Mouse (Mus musculus) erythroblast, embryonic 14.5 days (primary cell): Measurements from ENCODE around the gene Rwdd4a. TPM values are rescaled to one million over a fixed set of nuclear protein-coding genes. Genes with fewer than 3 reads are reported as not detected.
A peak's percentile ranks its signal among the peaks of the same experiment; 100 is the strongest.

Experiments used
- H3K27me3 ChIP-seq: 2 replicates; pipeline ENCODE4 v1.6.1; 2012; ENCODE audit warnings: inconsistent platforms; ENCODE audit not compliant: control insufficient read depth
- H3K36me3 ChIP-seq: 2 replicates; pipeline ENCODE4 v1.6.1; 2012; ENCODE audit warnings: mild to moderate bottlenecking, inconsistent platforms; ENCODE audit not compliant: control insufficient read depth
- H3K4me1 ChIP-seq: 2 replicates; pipeline ENCODE4 v1.6.1; 2012; ENCODE audit warnings: inconsistent platforms; ENCODE audit not compliant: control insufficient read depth
- H3K4me3 ChIP-seq: replicated peaks from 2 replicates; pipeline ENCODE3; 2012; ENCODE audit warnings: moderate library complexity, mild to moderate bottlenecking, inconsistent platforms
- H3K9me3 ChIP-seq: 2 replicates; pipeline ENCODE4 v1.6.1; 2012; ENCODE audit warnings: low read length, inconsistent platforms, mixed read lengths; ENCODE audit not compliant: control insufficient read depth
- GATA1 ChIP-seq: IDR thresholded peaks from 2 replicates; pipeline ENCODE4 v1.6.1; 2012; ENCODE audit warnings: low read length, inconsistent platforms, mixed read lengths
- TAL1 ChIP-seq: IDR thresholded peaks from 3 replicates; pipeline ENCODE4 v1.6.1; 2012; ENCODE audit warnings: low read length, inconsistent platforms, mixed read lengths
- polyA plus RNA-seq: library from polyadenylated mRNA; stranded (reverse); fragments of >175 nt; gene quantifications from 2 replicates; pipeline ENCODE4 v1.2.3, GENCODE M21; 2012

Rwdd4a gene
- polyA plus RNA-seq: 0.88 and 1.1 TPM in 2 replicates

DNA sequence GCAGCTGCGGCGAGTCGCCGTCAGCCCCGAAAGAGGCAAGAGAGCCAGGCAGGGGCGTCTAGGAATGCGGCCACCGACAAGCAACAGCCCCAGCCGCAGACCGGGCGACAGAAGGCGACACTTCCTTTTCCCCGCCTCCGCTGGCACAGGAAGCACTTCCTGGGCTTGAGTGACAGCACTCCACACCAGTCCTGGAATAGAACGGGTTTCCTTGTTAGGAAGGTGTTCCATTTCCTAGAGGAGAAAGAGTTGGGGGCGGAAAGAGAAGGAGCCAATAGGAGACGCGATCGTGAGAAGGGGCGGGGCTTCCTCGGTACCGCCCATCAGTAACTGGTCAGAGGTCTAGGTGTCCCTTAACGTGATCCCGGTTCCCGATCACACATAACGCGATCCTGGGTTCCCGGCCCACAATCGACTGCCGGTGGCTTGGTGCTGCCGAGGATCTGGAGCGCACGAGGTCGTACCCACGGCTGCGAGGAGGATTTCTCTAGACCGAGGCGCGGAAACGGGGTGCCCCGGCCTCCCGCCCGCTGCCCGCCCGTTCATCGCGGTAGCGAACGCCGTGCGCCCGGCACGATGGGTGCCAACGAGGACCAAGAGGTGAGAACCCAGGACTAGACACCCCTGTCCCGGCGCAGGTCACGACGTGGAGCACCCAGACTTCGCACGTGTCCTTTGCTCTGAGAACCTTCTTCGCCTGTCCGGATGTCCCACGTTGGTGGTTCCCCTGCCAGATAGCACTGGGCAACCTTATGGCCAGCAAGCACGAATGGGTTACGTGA is at the start of gene Rwdd4a, which contains the start of gene Trappc11:
Rwdd4a (plus strand) TSS at position 321 of the 782 bp plus-strand sequence.
Trappc11 (minus strand) TSS at position 127 of the 782 bp plus-strand sequence.
- Histone ChIP-seq H3K4me1 (peaks cover 34% of the 10 kb centered on the region), H3K36me3 (peaks cover 29% of the 10 kb centered on the region), H3K9me3 (no peaks in the 10 kb centered on the region), H3K4me3 (peak within 1 kb of the TSS; percentile 88), H3K27me3 (no peaks in the 10 kb centered on the region)
- TF ChIP-seq GATA1: no peak
- no peak for TF ChIP-seq TAL1

GRCm38 (mm10) chr8:47487231-47487630 is 46.2 kb upstream of the Rwdd4a start:
- Histone ChIP-seq H3K9me3 (peaks cover 9% of the 10 kb centered on the region), H3K4me3 (no peak overlapping the region), H3K36me3 (peaks cover 33% of the 10 kb centered on the region), H3K4me1 (no peaks in the 10 kb centered on the region), H3K27me3 (no peaks in the 10 kb centered on the region)
- TF ChIP-seq TAL1: no peak
- no peak for TF ChIP-seq GATA1

- Histone ChIP-seq H3K9me3 (no peaks in the 10 kb centered on the region), H3K36me3 (peaks cover 74% of the 10 kb centered on the region), H3K4me3 (no peak overlapping the region), H3K4me1 (no peaks in the 10 kb centered on the region), H3K27me3 (no peaks in the 10 kb centered on the region)
- no peak for TF ChIP-seq TAL1
- TF ChIP-seq GATA1: no peak
Observed at GRCm38 (mm10) chr8:47493106-47493505, 40.4 kb upstream of the Rwdd4a start.

DNA sequence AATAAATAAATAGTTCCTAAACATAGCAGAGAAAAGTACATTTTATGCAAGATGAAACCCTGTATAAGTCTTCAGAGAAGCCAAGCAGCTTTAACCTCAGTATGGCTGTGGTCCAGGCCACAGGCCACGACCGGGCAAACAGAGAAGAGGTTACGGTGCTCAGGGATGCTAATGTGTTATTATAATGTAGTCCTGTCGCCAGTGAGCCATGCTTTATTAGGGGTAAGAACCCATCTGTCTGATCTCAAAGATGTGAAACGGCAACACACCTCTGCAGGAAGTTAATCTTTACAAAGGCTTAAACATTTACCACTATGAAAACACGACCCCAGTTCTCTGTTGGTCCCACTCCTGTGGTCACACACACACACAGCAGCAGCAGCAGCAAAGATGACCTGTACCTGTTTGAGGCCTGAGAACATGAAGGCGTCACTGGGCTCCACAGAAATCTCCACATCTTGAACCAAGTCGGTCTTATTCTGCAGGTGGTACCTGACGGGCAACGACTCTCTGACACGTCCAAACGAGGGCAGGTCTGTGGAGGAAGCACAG is 38.8 kb upstream of the Rwdd4a start:
- Histone ChIP-seq H3K9me3 (no peaks in the 10 kb centered on the region), H3K27me3 (no peaks in the 10 kb centered on the region), H3K36me3 (peaks cover 82% of the 10 kb centered on the region), H3K4me1 (no peaks in the 10 kb centered on the region), H3K4me3 (no peak overlapping the region)
- TF ChIP-seq GATA1 (no peak), TAL1 (no peak)

- Histone ChIP-seq H3K27me3 (no peaks in the 10 kb centered on the region), H3K9me3 (no peaks in the 10 kb centered on the region), H3K4me3 (no peak overlapping the region), H3K36me3 (peaks cover 83% of the 10 kb centered on the region), H3K4me1 (no peaks in the 10 kb centered on the region)
- no peak for TF ChIP-seq GATA1
- TF ChIP-seq TAL1: no peak
Observed at GRCm38 (mm10) chr8:47495428-47495827, 38.0 kb upstream of the Rwdd4a start.

GRCm38 (mm10) chr8:47501994-47502393 is 31.5 kb upstream of the Rwdd4a start:
- H3K4me1 ChIP-seq: no peaks in the 10 kb centered on the region
- no peaks in the 10 kb centered on the region for H3K9me3 ChIP-seq
- no peaks in the 10 kb centered on the region for H3K27me3 ChIP-seq
- H3K4me3 ChIP-seq: no peak overlapping the region
- TF ChIP-seq GATA1: no peak
- no peak for TF ChIP-seq TAL1
- H3K36me3 ChIP-seq: peaks cover 80% of the 10 kb centered on the region

DNA sequence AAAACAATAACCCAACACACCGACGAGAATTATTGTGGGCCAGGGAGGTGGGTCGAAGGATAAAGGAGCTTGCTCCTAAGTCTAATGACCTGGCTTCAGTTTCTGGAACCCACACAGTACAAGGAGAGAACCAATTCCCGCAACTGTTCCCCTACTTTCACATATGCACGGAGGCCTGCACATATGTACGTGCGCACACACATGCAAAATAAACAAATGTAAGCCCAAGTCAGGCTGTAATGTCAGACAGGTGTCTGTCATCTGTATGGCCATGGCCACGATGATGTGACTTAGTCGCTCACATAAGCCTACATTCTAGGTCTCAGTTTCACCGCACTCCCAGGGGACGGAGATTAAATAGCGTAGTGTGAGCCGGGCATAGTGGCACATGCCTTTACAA is 30.9 kb upstream of the Rwdd4a start:
- H3K4me1 ChIP-seq: no peaks in the 10 kb centered on the region
- peaks cover 80% of the 10 kb centered on the region for H3K36me3 ChIP-seq
- TF ChIP-seq GATA1 (no peak), TAL1 (no peak)
- H3K4me3 ChIP-seq: no peak overlapping the region
- H3K27me3 ChIP-seq: no peaks in the 10 kb centered on the region
- H3K9me3 ChIP-seq: no peaks in the 10 kb centered on the region

- H3K27me3 ChIP-seq: no peaks in the 10 kb centered on the region
Observed at GRCm38 (mm10) chr8:47505431-47505830, 28.0 kb upstream of the Rwdd4a start.

GRCm38 (mm10) chr8:47510930-47511329 is 22.5 kb upstream of the Rwdd4a start:
- Histone ChIP-seq H3K4me3 (no peak overlapping the region), H3K9me3 (peaks cover 6% of the 10 kb centered on the region), H3K4me1 (peaks cover 9% of the 10 kb centered on the region), H3K36me3 (peaks cover 81% of the 10 kb centered on the region), H3K27me3 (no peaks in the 10 kb centered on the region)
- TF ChIP-seq GATA1 (no peak), TAL1 (no peak)

More at GRCm38 (mm10) chr8:47505431-47505830, 28.0 kb upstream of the Rwdd4a start:
- TF ChIP-seq TAL1: no peak
- no peak for TF ChIP-seq GATA1
- Histone ChIP-seq H3K4me3 (no peak overlapping the region), H3K9me3 (no peaks in the 10 kb centered on the region), H3K36me3 (peaks cover 86% of the 10 kb centered on the region), H3K4me1 (peaks cover 2% of the 10 kb centered on the region; the same call in 1 of the 2 replicates)
